In genomic region chr1:179087033-179087998, GRCm38 (mm10) we compare ENCODE assay signal across 8 mouse cellular contexts.
DNase-seq lines count a peak whose midpoint lies in the region; ATAC-seq and TF ChIP-seq lines count a peak whose summit lies in the region.

No protein-coding gene starts in this region.

- peak; percentile 62 for TF ChIP-seq CTCF in heart, adult 2 months (IDR thresholded peaks at IDR 0.05)
- TF ChIP-seq CTCF in E14TG2a.4 (conservative IDR thresholded peaks at IDR 0.05; ENCODE audit: low read length): peak; percentile 52
- peak; percentile 30; the same call in 1 of the 2 replicates for TF ChIP-seq CTCF in lung, adult 2 months (IDR thresholded peaks at IDR 0.05; ENCODE audit: insufficient read depth, low read length)

- H3K4me3 ChIP-seq in heart, adult 2 months: no peak overlapping the region
- peak overlapping the region; percentile 41 for H3K4me3 ChIP-seq in E14TG2a.4 (replicated peaks; ENCODE audit: low read length)
- H3K4me3 ChIP-seq in heart, embryonic 16.5 days (ENCODE audit: low read length): no peak overlapping the region
- no peak overlapping the region for H3K4me3 ChIP-seq in lung, adult 2 months (replicated peaks; ENCODE audit: extremely low read depth, low read depth, low read length)

- TF ChIP-seq POLR2A in heart, adult 2 months (IDR thresholded peaks at IDR 0.05; ENCODE audit: insufficient read depth, low read depth, low read length): no peak
- no peak for TF ChIP-seq POLR2A in lung, adult 2 months (IDR thresholded peaks at IDR 0.05; ENCODE audit: borderline replicate concordance, extremely low read depth, low read depth, low read length)

- intact Hi-C loops in heart, adult 2 months (cut with DNase I): no loop called here

- 0 out of 2 replicates have a peak, but pooled peaks cover 7% of the 10 kb centered on the region for H3K9me3 ChIP-seq in E14TG2a.4 (ENCODE audit: low read length)
- 0 out of 2 replicates have a peak, but pooled peaks cover 3% of the 10 kb centered on the region for H3K9me3 ChIP-seq in heart, embryonic 16.5 days (replicated peaks; ENCODE audit: control insufficient read depth, low read length)

- H3K4me2 ChIP-seq in heart, embryonic 16.5 days (ENCODE audit: low read depth, low read length): no peak overlapping the region

- 0 out of 2 replicates have a peak, but pooled peaks have one; percentile 32 for ATAC-seq in heart, embryonic 16.5 days (replicated peaks; ENCODE audit: extremely low read depth, insufficient read depth, low FRiP score)
- ATAC-seq in erythroid progenitor cell, adult 5-6 weeks (replicated peaks; ENCODE audit: low FRiP score, poor library complexity, severe bottlenecking): no peak

- no peaks in the 10 kb centered on the region for H3K27me3 ChIP-seq in heart, adult 2 months (ENCODE audit: control insufficient read depth, insufficient read depth, low read length)
- H3K27me3 ChIP-seq in E14TG2a.4 (ENCODE audit: insufficient read depth, low read length): no peaks in the 10 kb centered on the region
- no peaks in the 10 kb centered on the region for H3K27me3 ChIP-seq in heart, embryonic 16.5 days (ENCODE audit: control insufficient read depth, insufficient read depth, low read length)

- peak in 1 of 2 experiments; percentile 7 for DNase-seq in heart, adult 2 months
- DNase-seq in heart, adult 11 months: no peak
- DNase-seq in c-Kit-positive CD71-negative TER-119-negative erythroid progenitor cells, embryonic 14.5 days (ENCODE audit: low read depth): peak; percentile 48
- peak; percentile 10 for DNase-seq in lung, adult 2 months
- no peak for DNase-seq in right cerebral cortex, postnatal 4 days

- WGBS in heart, adult 2 months: 54% methylated on average over 6 of the region's 6 CpGs
- WGBS in heart, embryonic 16.5 days: 54% methylated on average over 6 of the region's 6 CpGs
- WGBS in lung, adult 2 months: 44% methylated on average over 6 of the region's 6 CpGs

- H3K27ac ChIP-seq in heart, adult 2 months: no peak overlapping the region
- no peak overlapping the region for H3K27ac ChIP-seq in heart, embryonic 16.5 days (ENCODE audit: low read length)

- no peak for TF ChIP-seq EP300 in heart, adult 2 months (IDR thresholded peaks at IDR 0.05; ENCODE audit: insufficient read depth, low read depth, low read length)

- H3K36me3 ChIP-seq in heart, adult 2 months (ENCODE audit: control insufficient read depth, insufficient read depth, low read length): no peaks in the 10 kb centered on the region
- peaks cover 4% of the 10 kb centered on the region; the same call in 1 of the 2 replicates for H3K36me3 ChIP-seq in E14TG2a.4 (ENCODE audit: insufficient read depth, low read length)
- H3K36me3 ChIP-seq in heart, embryonic 16.5 days (ENCODE audit: control insufficient read depth, insufficient read depth): no peaks in the 10 kb centered on the region

- no peak overlapping the region for H3K9ac ChIP-seq in heart, adult 2 months (ENCODE audit: low read depth, low read length)
- H3K9ac ChIP-seq in heart, embryonic 16.5 days (ENCODE audit: low read length): no peak overlapping the region

- H3K79me2 ChIP-seq in heart, adult 2 months (replicated peaks; ENCODE audit: control insufficient read depth, insufficient read depth, low read length): no peaks in the 10 kb centered on the region

- no peaks in the 10 kb centered on the region for H3K4me1 ChIP-seq in heart, adult 2 months (ENCODE audit: control insufficient read depth, insufficient read depth, low read length)
- H3K4me1 ChIP-seq in E14TG2a.4 (replicated peaks; ENCODE audit: low read depth, low read length): peaks cover 45% of the 10 kb centered on the region
- H3K4me1 ChIP-seq in heart, embryonic 16.5 days (ENCODE audit: control insufficient read depth, insufficient read depth, low read length): peaks cover 2% of the 10 kb centered on the region; the same call in 1 of the 2 replicates
- H3K4me1 ChIP-seq in lung, adult 2 months (ENCODE audit: control insufficient read depth, insufficient read depth, low read length): no peaks in the 10 kb centered on the region

Comparison
In these comparisons a context has a peak if more than half of its experiments do, and no peak if none do; other contexts are left out.
1. DNase-seq: peak in c-Kit-positive CD71-negative TER-119-negative erythroid progenitor cells, embryonic 14.5 days (single experiment) and lung, adult 2 months (single experiment); none in heart, adult 11 months (single experiment) and right cerebral cortex, postnatal 4 days (single experiment).
2. Peak in every context shown above with its lines, with median percentiles within 50 percentile points of each other: CTCF ChIP-seq.